Mouse (Mus musculus) limb, embryonic 13.5 days (tissue): ENCODE measurements at regions not wholly inside any gene's neighbourhood (a gene's known extent, or its start where the extent isn't known, plus 50 kb on each side); places are given as distances from the start of the nearest gene placed in this dataset.

Experiments used
- ATAC-seq: fragments of 200-750 bp; cut with Nextera tagmentation; 2 replicates; pipeline ENCODE4 v1.8.0; 2017; ENCODE audit warnings: low read depth, moderate number of reproducible peaks, moderate TSS enrichment; ENCODE audit not compliant: low FRiP score
- H3K27ac ChIP-seq: fragments of 300-500 bp; sonication (generic); 2 replicates; pipeline ENCODE4 v1.5.1; 2015; ENCODE audit warnings: inconsistent platforms, mild to moderate bottlenecking, moderate library complexity
- H3K27me3 ChIP-seq: fragments of 300-500 bp; sonication (generic); 2 replicates; pipeline ENCODE4 v1.6.1; 2015; ENCODE audit warnings: mild to moderate bottlenecking, inconsistent platforms
- H3K36me3 ChIP-seq: fragments of 300-500 bp; sonication (generic); 2 replicates; pipeline ENCODE4 v1.6.1; 2015; ENCODE audit warnings: inconsistent platforms, mild to moderate bottlenecking, moderate library complexity
- H3K4me1 ChIP-seq: fragments of 300-500 bp; sonication (generic); 2 replicates; pipeline ENCODE4 v1.6.1; 2015; ENCODE audit warnings: inconsistent platforms
- H3K4me2 ChIP-seq: fragments of 300-500 bp; sonication (generic); replicated peaks from 2 replicates; pipeline ENCODE4 v1.6.1; 2015; ENCODE audit warnings: inconsistent platforms, mild to moderate bottlenecking, moderate library complexity
- H3K4me3 ChIP-seq: fragments of 300-500 bp; sonication (generic); 2 replicates; pipeline ENCODE4 v1.5.1; 2015; ENCODE audit warnings: moderate library complexity, mild to moderate bottlenecking, inconsistent platforms
- H3K9ac ChIP-seq: fragments of 300-500 bp; sonication (generic); 2 replicates; pipeline ENCODE4 v1.6.1; 2015; ENCODE audit warnings: mild to moderate bottlenecking, inconsistent platforms
- H3K9me3 ChIP-seq: fragments of 300-500 bp; sonication (generic); 2 replicates; pipeline ENCODE4 v1.6.1; 2016; ENCODE audit warnings: inconsistent platforms
- WGBS: fragments of 180-500 bp; shearing (Covaris S2); methylation state at CpG from one replicate; pipeline ENCODE4 v1.1.7; 2015; 5-methylcytosine and 5-hydroxymethylcytosine counted together

DNA sequence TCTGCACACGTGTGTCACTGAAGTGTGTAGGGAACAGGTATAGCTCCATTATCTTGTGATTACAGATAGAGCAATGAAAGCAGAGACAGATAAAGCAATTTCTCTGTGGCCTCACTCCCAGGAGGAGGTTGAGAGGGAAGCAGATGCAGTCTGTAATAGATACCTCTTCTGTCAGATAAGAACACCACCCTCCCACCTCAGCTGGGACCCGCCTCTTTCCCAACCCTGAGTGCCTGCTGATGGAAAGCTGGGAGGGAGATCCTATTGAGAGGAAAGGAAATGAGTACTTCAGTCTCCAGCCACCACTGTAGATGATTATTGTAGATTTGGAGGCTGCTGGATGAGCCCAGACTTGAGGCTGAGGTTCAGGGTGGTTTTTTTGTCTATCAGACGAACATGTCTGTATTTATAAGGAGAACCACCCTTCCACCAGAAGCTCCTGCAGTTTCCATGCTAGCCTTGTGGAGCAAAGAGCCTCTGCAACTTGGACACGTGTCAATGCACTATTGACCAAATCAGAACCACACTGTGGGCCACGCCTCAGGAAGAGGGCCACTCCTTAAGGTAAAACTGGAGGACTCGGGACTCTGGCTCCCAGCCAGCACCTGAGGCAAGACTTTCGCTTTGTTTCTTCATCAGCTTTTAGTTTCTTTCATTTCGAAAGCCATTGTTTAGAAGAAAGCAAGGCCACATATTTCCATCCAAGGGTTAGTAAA, 55.3 kb upstream of the Plekha5 start:
- H3K36me3 ChIP-seq, result no peaks in the 10 kb centered on the region
- peaks cover 6% of the 10 kb centered on the region; the same call in 1 of the 2 replicates for H3K4me1 ChIP-seq
- H3K27me3 ChIP-seq, result no peaks in the 10 kb centered on the region
- no peak overlapping the region for H3K4me3 ChIP-seq
- H3K4me2 ChIP-seq, result no peak overlapping the region
- H3K9me3 ChIP-seq, result no peaks in the 10 kb centered on the region; the same call in 1 of the 2 replicates
- WGBS, result 75% methylated on average over 8 of the region's 8 CpGs
- H3K9ac ChIP-seq, result no peak overlapping the region
- ATAC-seq, result no peak
- H3K27ac ChIP-seq, result no peak overlapping the region

GRCm38 (mm10) chr6:140367303-140367702, 56.6 kb upstream of the Plekha5 start:
- Histone ChIP-seq H3K9ac (no peak overlapping the region), H3K9me3 (no peaks in the 10 kb centered on the region; the same call in 1 of the 2 replicates), H3K4me2 (no peak overlapping the region), H3K36me3 (no peaks in the 10 kb centered on the region), H3K4me3 (no peak overlapping the region), H3K27me3 (no peaks in the 10 kb centered on the region), H3K4me1 (peaks cover 6% of the 10 kb centered on the region; the same call in 1 of the 2 replicates), H3K27ac (no peak overlapping the region)
- WGBS, result 80% methylated on average over 6 of the region's 6 CpGs
- no peak for ATAC-seq

GRCm38 (mm10) chr6:140366791-140367190, 57.1 kb upstream of the Plekha5 start:
- Histone ChIP-seq H3K9me3 (no peaks in the 10 kb centered on the region; the same call in 1 of the 2 replicates), H3K27me3 (no peaks in the 10 kb centered on the region), H3K36me3 (no peaks in the 10 kb centered on the region), H3K9ac (no peak overlapping the region), H3K4me2 (no peak overlapping the region), H3K4me3 (no peak overlapping the region), H3K27ac (no peak overlapping the region), H3K4me1 (peaks cover 6% of the 10 kb centered on the region; the same call in 1 of the 2 replicates)
- ATAC-seq, result no peak
- 30% methylated on average over 3 of the region's 3 CpGs for whole genome bisulfite sequencing

DNA sequence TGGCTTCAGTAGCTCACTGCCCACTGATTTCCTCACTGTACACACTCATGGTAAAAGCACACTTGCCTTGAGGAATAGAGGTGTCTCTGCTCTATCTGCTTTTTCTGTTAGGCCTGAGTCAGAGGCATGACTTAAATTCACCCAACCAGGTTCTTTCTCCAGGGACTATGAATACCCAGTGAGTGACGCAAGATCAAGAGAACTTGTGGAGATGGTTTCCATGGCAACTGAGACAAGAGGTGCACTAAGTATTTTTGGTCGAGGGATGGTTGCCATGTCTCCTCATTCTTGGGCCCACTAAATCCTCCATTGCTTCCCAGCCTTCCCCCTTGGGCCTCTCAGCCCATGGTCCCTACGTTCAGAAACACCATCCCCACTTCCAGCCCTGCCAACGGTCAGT, 62.9 kb upstream of the Plekha5 start:
- Histone ChIP-seq H3K4me2 (no peak overlapping the region), H3K27ac (no peak overlapping the region), H3K4me3 (no peak overlapping the region), H3K27me3 (no peaks in the 10 kb centered on the region), H3K4me1 (no peaks in the 10 kb centered on the region), H3K9ac (no peak overlapping the region), H3K36me3 (no peaks in the 10 kb centered on the region), H3K9me3 (no peaks in the 10 kb centered on the region)
- ATAC-seq, result no peak
- 79% methylated on average over 4 of the region's 4 CpGs for WGBS

DNA sequence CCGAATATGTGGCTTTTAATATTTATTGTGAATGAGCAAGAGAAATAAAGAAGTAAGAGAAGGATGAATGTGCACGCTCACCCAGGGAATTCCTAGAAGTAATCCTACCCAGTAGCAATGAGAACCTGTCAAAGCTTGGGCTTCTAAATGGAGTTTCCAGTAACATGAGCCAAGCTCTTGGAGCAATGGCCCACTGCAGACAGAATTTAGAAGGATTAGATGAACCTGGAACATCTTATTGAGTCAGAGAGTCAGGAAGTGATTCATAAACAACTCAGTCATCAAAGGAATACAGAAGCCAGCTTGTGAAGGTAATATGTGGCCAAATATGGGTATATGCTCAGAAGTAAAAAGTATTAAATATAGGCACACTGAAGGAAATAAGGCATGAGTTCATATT, 66.0 kb upstream of the Plekha5 start:
- no peaks in the 10 kb centered on the region for H3K9me3 ChIP-seq
- ATAC-seq, result no peak

DNA sequence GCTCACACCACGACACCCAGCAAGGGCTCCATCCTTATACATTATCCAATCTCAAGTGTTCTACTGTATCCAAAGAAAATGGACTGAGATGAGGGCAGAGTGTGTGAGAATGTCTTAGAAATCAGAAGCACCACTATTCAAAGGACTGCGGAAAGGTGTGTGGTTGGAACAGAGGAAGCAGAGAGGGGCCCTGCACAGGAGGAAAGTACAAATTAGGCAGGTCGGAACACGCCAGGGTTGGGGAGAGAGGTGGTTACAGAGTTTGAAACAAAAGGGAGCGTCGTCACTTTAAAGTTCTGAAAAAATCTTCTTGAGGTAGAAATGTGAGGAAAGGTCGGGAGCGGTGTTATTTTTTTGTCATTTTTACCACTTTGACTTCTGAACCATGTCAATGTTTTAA, 66.6 kb upstream of the Plekha5 start:
- H3K36me3 ChIP-seq, result no peaks in the 10 kb centered on the region
- H3K4me2 ChIP-seq, result no peak overlapping the region
- H3K4me3 ChIP-seq, result no peak overlapping the region
- no peak for ATAC-seq
- H3K27ac ChIP-seq, result no peak overlapping the region
- H3K27me3 ChIP-seq, result no peaks in the 10 kb centered on the region
- no peaks in the 10 kb centered on the region for H3K4me1 ChIP-seq
- no peaks in the 10 kb centered on the region for H3K9me3 ChIP-seq
- no peak overlapping the region for H3K9ac ChIP-seq
- WGBS, result 68% methylated on average over 8 of the region's 8 CpGs

More for the DNA sequence above, 66.0 kb upstream of the Plekha5 start:
- no peaks in the 10 kb centered on the region for H3K27me3 ChIP-seq
- H3K36me3 ChIP-seq, result no peaks in the 10 kb centered on the region
- no peak overlapping the region for H3K27ac ChIP-seq
- no peaks in the 10 kb centered on the region for H3K4me1 ChIP-seq
- 68% methylated on average over 2 of the region's 2 CpGs for WGBS
- no peak overlapping the region for H3K9ac ChIP-seq
- H3K4me2 ChIP-seq, result no peak overlapping the region
- no peak overlapping the region for H3K4me3 ChIP-seq

- no peaks in the 10 kb centered on the region for H3K27me3 ChIP-seq
- no peak overlapping the region for H3K4me2 ChIP-seq
- no peak overlapping the region for H3K9ac ChIP-seq
- no peaks in the 10 kb centered on the region for H3K4me1 ChIP-seq
- H3K27ac ChIP-seq, result no peak overlapping the region
- no peaks in the 10 kb centered on the region for H3K9me3 ChIP-seq
- 64% methylated on average over 6 of the region's 6 CpGs for WGBS
- H3K4me3 ChIP-seq, result no peak overlapping the region
- H3K36me3 ChIP-seq, result no peaks in the 10 kb centered on the region
- no peak for ATAC-seq
These were observed 69.8 kb upstream of the Plekha5 start for GRCm38 (mm10) chr6:140354082-140354481.

DNA sequence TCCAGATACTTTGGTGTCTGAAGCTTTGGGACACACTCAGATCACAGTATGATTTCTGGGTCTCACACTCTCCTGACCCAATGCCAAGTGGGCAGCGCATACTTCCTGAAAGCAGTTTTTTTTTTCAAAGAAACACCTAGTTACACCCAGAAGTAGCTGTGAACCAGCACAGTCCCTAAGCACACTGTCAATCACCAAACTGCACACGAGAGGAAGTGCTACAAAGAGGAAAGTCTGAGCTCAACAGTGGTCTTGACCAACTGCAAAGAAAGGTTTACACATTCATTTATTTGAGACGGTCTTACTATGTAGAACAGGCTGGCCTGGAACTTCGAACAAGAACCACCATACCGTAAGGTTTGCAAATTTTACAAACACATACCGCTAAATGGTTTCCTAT, 70.2 kb upstream of the Plekha5 start:
- Histone ChIP-seq H3K36me3 (no peaks in the 10 kb centered on the region), H3K4me2 (no peak overlapping the region), H3K27me3 (no peaks in the 10 kb centered on the region), H3K4me1 (no peaks in the 10 kb centered on the region), H3K9ac (no peak overlapping the region), H3K27ac (no peak overlapping the region), H3K4me3 (no peak overlapping the region), H3K9me3 (no peaks in the 10 kb centered on the region)
- no peak for ATAC-seq
- WGBS, result 82% methylated on average over 6 of the region's 6 CpGs

- Histone ChIP-seq H3K4me1 (no peaks in the 10 kb centered on the region), H3K9me3 (no peaks in the 10 kb centered on the region), H3K27me3 (no peaks in the 10 kb centered on the region), H3K4me2 (no peak overlapping the region), H3K36me3 (no peaks in the 10 kb centered on the region), H3K4me3 (no peak overlapping the region), H3K9ac (no peak overlapping the region), H3K27ac (no peak overlapping the region)
- no peak for ATAC-seq
- WGBS, result 80% methylated on average over 4 of the region's 6 CpGs
These were observed 72.3 kb upstream of the Plekha5 start for GRCm38 (mm10) chr6:140351365-140352095.

GRCm38 (mm10) chr6:140348578-140348977, 75.3 kb upstream of the Plekha5 start:
- ATAC-seq, result no peak
- Histone ChIP-seq H3K4me3 (no peak overlapping the region), H3K27me3 (no peaks in the 10 kb centered on the region), H3K9ac (no peak overlapping the region), H3K4me1 (no peaks in the 10 kb centered on the region), H3K4me2 (no peak overlapping the region), H3K9me3 (no peaks in the 10 kb centered on the region), H3K27ac (no peak overlapping the region), H3K36me3 (no peaks in the 10 kb centered on the region)
- WGBS, result 93% methylated on average over 16 of the region's 16 CpGs

DNA sequence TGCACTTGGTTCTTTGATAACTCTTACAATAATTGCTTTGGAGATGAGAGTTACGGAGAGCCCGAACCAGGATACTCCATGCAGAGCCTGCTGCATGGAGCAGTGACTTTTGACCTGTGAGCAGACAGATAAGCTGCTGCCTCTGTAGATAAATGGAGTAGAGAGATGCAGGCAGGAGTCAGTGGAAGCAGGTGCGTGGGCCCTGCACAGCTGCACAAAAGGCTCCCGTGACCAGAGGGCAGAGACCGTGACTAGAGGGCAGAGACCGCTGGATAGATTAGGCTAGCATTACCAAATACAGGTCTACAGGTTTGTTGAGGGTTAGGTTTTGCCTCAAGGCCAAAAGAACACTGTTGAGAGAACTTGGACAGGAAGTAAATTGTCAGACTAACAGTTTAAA, 76.9 kb upstream of the Plekha5 start:
- no peaks in the 10 kb centered on the region for H3K36me3 ChIP-seq
- H3K27me3 ChIP-seq, result no peaks in the 10 kb centered on the region
- 80% methylated on average over 6 of the region's 6 CpGs for WGBS
- H3K9me3 ChIP-seq, result no peaks in the 10 kb centered on the region
- no peak overlapping the region for H3K4me3 ChIP-seq
- H3K9ac ChIP-seq, result no peak overlapping the region
- H3K27ac ChIP-seq, result no peak overlapping the region
- 0 out of 2 replicates have a peak, but pooled peaks cover under 1% of the 10 kb centered on the region for H3K4me1 ChIP-seq
- ATAC-seq, result no peak
- no peak overlapping the region for H3K4me2 ChIP-seq

GRCm38 (mm10) chr6:140343638-140344037, 80.2 kb upstream of the Plekha5 start:
- Histone ChIP-seq H3K27ac (no peak overlapping the region), H3K9ac (no peak overlapping the region), H3K4me1 (peaks cover 6% of the 10 kb centered on the region; the same call in 1 of the 2 replicates), H3K27me3 (no peaks in the 10 kb centered on the region), H3K9me3 (no peaks in the 10 kb centered on the region), H3K4me3 (no peak overlapping the region), H3K36me3 (no peaks in the 10 kb centered on the region), H3K4me2 (no peak overlapping the region)
- ATAC-seq, result no peak
- WGBS, result 89% methylated on average over 11 of the region's 11 CpGs
